Comparison of ENCODE assay signal across 9 mouse cellular contexts in the genomic region with DNA sequence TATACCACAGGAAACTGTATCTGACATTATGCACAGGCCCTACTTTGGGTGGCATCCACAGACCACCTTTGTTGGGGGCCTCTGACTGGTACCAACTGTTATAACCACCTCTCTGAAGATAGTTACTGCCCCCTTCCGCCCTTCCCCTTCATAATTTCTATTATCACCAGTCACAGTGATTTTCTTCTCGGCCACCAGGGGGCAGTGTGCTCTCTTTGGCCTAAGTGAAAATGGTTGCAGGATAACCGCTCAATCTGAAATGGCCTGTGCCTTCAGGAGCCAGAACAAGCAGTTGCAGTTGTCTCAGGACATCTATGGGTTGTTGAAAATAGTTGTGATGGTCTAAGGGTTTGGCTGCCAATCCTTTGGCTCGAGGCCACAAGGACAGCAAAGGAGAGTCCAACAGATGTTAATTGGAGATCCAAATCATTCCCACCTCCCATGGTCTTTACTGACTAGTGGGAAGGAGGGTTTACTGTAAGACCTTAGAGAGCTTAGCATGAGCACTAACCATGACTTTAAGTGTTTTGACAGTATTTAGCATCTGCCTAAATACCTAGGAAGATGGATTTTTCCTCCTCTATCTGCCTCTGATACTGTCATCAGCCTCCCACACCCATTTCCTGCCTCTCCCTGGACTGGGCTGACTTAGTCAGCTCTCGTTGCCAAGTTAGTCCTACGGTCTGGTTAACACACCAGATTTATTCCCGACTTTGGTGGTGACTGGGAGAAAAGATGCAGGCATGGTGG. TPM values are rescaled to one million over a fixed set of nuclear protein-coding genes. Genes with fewer than 3 reads are reported as not detected.
DNase-seq lines count a peak whose midpoint lies in the region; ATAC-seq and TF ChIP-seq lines count a peak whose summit lies in the region.
"Had no signal": no experiment of that assay in that cellular context is flagged by ENCODE, and none has a peak within 500 bp of the region (broad histone marks: within the 10 kb centered on the region; RNA-seq: fewer than 3 reads in every experiment).

No protein-coding gene starts in this region.

- no peak for ATAC-seq in forebrain, embryonic 14.5 days
- ATAC-seq in forebrain, embryonic 12.5 days (ENCODE audit: low FRiP score): no peak

- no peaks in the 10 kb centered on the region for H3K9me3 ChIP-seq in forebrain, embryonic 14.5 days (replicated peaks; ENCODE audit: control insufficient read depth, low read length)
- no peaks in the 10 kb centered on the region for H3K9me3 ChIP-seq in forebrain, embryonic 12.5 days
- H3K9me3 ChIP-seq: stomach, embryonic 15.5 days had no signal

- no peak overlapping the region for H3K27ac ChIP-seq in forebrain, embryonic 14.5 days (ENCODE audit: low read depth, low read length)
- H3K27ac ChIP-seq in forebrain, embryonic 12.5 days: no peak overlapping the region
- peak overlapping the region; percentile 47 for H3K27ac ChIP-seq in spleen, adult 2 months (ENCODE audit: insufficient read depth, low read length)
- H3K27ac ChIP-seq: stomach, embryonic 15.5 days had no signal

- TF ChIP-seq CTCF in spleen, adult 2 months (IDR thresholded peaks at IDR 0.05; ENCODE audit: extremely low read depth, insufficient read depth, insufficient read length, insufficient replicate concordance): peak; percentile 71; the same call in 1 of the 2 replicates

- H3K9ac ChIP-seq in forebrain, embryonic 14.5 days (ENCODE audit: low read length): no peak overlapping the region
- H3K9ac ChIP-seq in forebrain, embryonic 12.5 days: no peak overlapping the region
- H3K9ac ChIP-seq: stomach, embryonic 15.5 days had no signal

- H3K36me3 ChIP-seq in forebrain, embryonic 14.5 days (ENCODE audit: control insufficient read depth, insufficient read depth, low read length): no peaks in the 10 kb centered on the region
- H3K36me3 ChIP-seq in forebrain, embryonic 12.5 days (replicated peaks): no peaks in the 10 kb centered on the region
- H3K36me3 ChIP-seq in spleen, adult 2 months (ENCODE audit: control insufficient read depth, insufficient read depth, low read length): no peaks in the 10 kb centered on the region
- H3K36me3 ChIP-seq: stomach, embryonic 15.5 days had no signal

- H3K4me1 ChIP-seq in forebrain, embryonic 14.5 days (ENCODE audit: control insufficient read depth, insufficient read depth, low read length): no peaks in the 10 kb centered on the region
- peaks cover 7% of the 10 kb centered on the region for H3K4me1 ChIP-seq in forebrain, embryonic 12.5 days
- H3K4me1 ChIP-seq in spleen, adult 2 months (ENCODE audit: control insufficient read depth, insufficient read depth, insufficient read length): no peaks in the 10 kb centered on the region

- no peaks in the 10 kb centered on the region for H3K27me3 ChIP-seq in forebrain, embryonic 14.5 days (replicated peaks; ENCODE audit: control insufficient read depth, insufficient read depth, low read length)
- H3K27me3 ChIP-seq in forebrain, embryonic 12.5 days: 0 out of 2 replicates have a peak, but pooled peaks cover 6% of the 10 kb centered on the region
- no peaks in the 10 kb centered on the region for H3K27me3 ChIP-seq in spleen, adult 2 months (ENCODE audit: control insufficient read depth, insufficient read depth, low read length)
- H3K27me3 ChIP-seq: stomach, embryonic 15.5 days had no signal

- H3K4me3 ChIP-seq in forebrain, embryonic 14.5 days (ENCODE audit: low read depth, low read length): no peak overlapping the region
- H3K4me3 ChIP-seq in forebrain, embryonic 12.5 days (replicated peaks): no peak overlapping the region
- H3K4me3 ChIP-seq in spleen, adult 2 months (ENCODE audit: extremely low read depth, insufficient read depth, insufficient read length): no peak overlapping the region
- H3K4me3 ChIP-seq: stomach, embryonic 15.5 days had no signal

- TF ChIP-seq POLR2A in spleen, adult 2 months (IDR thresholded peaks at IDR 0.05; ENCODE audit: low read depth, low read length): no peak

- H3K4me2 ChIP-seq in forebrain, embryonic 14.5 days (ENCODE audit: low read length): no peak overlapping the region
- no peak overlapping the region for H3K4me2 ChIP-seq in forebrain, embryonic 12.5 days
- H3K4me2 ChIP-seq: stomach, embryonic 15.5 days had no signal

- WGBS in forebrain, embryonic 14.5 days: 33% methylated on average over 7 of the region's 7 CpGs
- WGBS in forebrain, embryonic 12.5 days: 32% methylated on average over 7 of the region's 7 CpGs
- WGBS in spleen, adult 2 months: 16% methylated on average over 7 of the region's 7 CpGs

- peak; percentile 81 for DNase-seq in forebrain, embryonic 14.5 days (ENCODE audit: low spot score)
- peak; percentile 34 to 52 for DNase-seq in spleen, adult 2 months (ENCODE audit: low read depth in 1 of 2, low spot score in 2 of 2)
- DNase-seq in spleen, postnatal 4 days (ENCODE audit: low spot score in 2 of 2): no peak
- DNase-seq in c-Kit-positive CD71-positive TER-119-positive erythroid progenitor cells, embryonic 14.5 days (ENCODE audit: low spot score): peak; percentile 53
- peak; percentile 27 for DNase-seq in heart, adult 8-10 months (ENCODE audit: low spot score)
- peak; percentile 55 for DNase-seq in lung, postnatal 10 days
- DNase-seq in thymus, postnatal 25 days: peak; percentile 57

RNA-seq across cellular contexts. Expression of gene Lrrc27, which starts 4.6 kb away (rescaled TPM):
- polyA plus RNA-seq in forebrain, embryonic 14.5 days (2014; fragmentation: Nextera tagmentation; extraction: Ambion mirVana): 4.8 and 4.9 TPM in 2 replicates
- polyA plus RNA-seq in forebrain, embryonic 12.5 days (2016; fragmentation: Nextera tagmentation; extraction: Ambion mirVana): 5.1 and 6.0 TPM in 2 replicates
- 1.8 and 2.3 TPM in 2 replicates for polyA plus RNA-seq in spleen, adult 2 months (2012; rRNA removed)
- 10 to 100 TPM; 15.6 to 18.8 (median 16.4) TPM for total RNA-seq in heart, adult 8-10 months (2022)

RNA-seq across cellular contexts. Expression of gene Stk32c, which starts 4.9 kb away (rescaled TPM):
- 1.5 TPM in 2 replicates for polyA plus RNA-seq in forebrain, embryonic 14.5 days (2014; fragmentation: Nextera tagmentation; extraction: Ambion mirVana)
- 0.46 and 0.62 TPM in 2 replicates for polyA plus RNA-seq in forebrain, embryonic 12.5 days (2016; fragmentation: Nextera tagmentation; extraction: Ambion mirVana)
- 7.5 and 9.4 TPM in 2 replicates for polyA plus RNA-seq in spleen, adult 2 months (2012; rRNA removed)
- under 1 TPM; 0.41 to 0.92 (median 0.43) TPM for total RNA-seq in heart, adult 8-10 months (2022)

RNA-seq across cellular contexts. Expression of gene Pwwp2b, which starts 40.1 kb away (rescaled TPM):
- polyA plus RNA-seq in forebrain, embryonic 14.5 days (2014; fragmentation: Nextera tagmentation; extraction: Ambion mirVana): 4.2 and 5.3 TPM in 2 replicates
- polyA plus RNA-seq in forebrain, embryonic 12.5 days (2016; fragmentation: Nextera tagmentation; extraction: Ambion mirVana): 4.0 and 4.8 TPM in 2 replicates
- 6.4 and 7.6 TPM in 2 replicates for polyA plus RNA-seq in spleen, adult 2 months (2012; rRNA removed)
- 10 to 100 TPM in 2 of 4 experiments, 1 to 10 TPM in 2; 8.1 to 12.5 (median 10.0) TPM for total RNA-seq in heart, adult 8-10 months (2022)

Comparison
In these comparisons a context has a peak if more than half of its experiments do, and no peak if none do; other contexts are left out.
1. DNase-seq: peak in forebrain, embryonic 14.5 days (single experiment), spleen, adult 2 months (2 of 2), c-Kit-positive CD71-positive TER-119-positive erythroid progenitor cells, embryonic 14.5 days (single experiment), heart, adult 8-10 months (single experiment), lung, postnatal 10 days (single experiment) and thymus, postnatal 25 days (single experiment); none in spleen, postnatal 4 days (0 of 2).